Mouse (Mus musculus): ENCODE data around the gene Mpp6.

GRCm38 (mm10) chr6:50244126-50244525, 134.1 kb downstream of the Mpp6 start:
- no peak for TF ChIP-seq GATA1 (IDR thresholded peaks at IDR 0.05; ENCODE audit: low read length)
- no peak for TF ChIP-seq TAL1 (IDR thresholded peaks at IDR 0.05; ENCODE audit: low read length)

Measured in erythroblast, embryonic 14.5 days (primary cell).